Mouse (Mus musculus) left cerebral cortex, postnatal 25 days (tissue): Measurements from ENCODE around the gene Gphb5. TPM values are rescaled to one million over a fixed set of nuclear protein-coding genes. Genes with fewer than 3 reads are reported as not detected.
A peak's percentile ranks its signal among the peaks of the same experiment; 100 is the strongest.

Experiments used
- DNase-seq, 2 experiments: peaks; one replicate each; pipeline ENCODE4 v3.0.0; 2022; ENCODE audit warnings: low spot score in 2 of 2, mixed read lengths in 1 of 2
- intact Hi-C: fragments of 180-260 bp; cut with DNase I; formaldehyde crosslinking; loops from one replicate; pipeline ENCODE4 v1.15.1; 2025
- total RNA-seq, 2 experiments: library from RNA; stranded (reverse); gene quantifications; 2 replicates each; pipeline ENCODE4 v1.2.3; 2021

The Gphb5 gene
- total RNA-seq, 2 experiments from 2014 or later, result not detected

DNA sequence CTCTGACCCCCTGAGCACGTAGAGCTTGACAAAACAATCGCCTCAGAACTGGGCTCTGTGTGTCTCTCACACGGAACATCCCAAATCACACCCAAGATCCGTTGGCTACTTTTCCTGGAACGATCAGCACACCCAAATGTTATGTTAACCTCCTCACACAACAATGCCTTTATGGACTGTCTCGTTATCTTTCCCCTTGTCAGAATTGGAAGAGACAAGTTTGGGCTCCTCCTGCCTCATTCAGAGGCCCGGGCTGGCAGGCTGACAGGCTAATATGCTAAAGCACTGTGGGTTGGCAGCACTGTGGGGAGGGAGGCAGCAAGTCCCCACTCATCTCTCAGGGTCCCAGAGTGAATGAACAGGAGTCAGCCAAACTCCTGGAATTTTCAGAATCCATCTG, 19.5 kb downstream of the Gphb5 start:
- DNase-seq, result no peak
- intact Hi-C loops, result no loop called here

- intact Hi-C loops, result no loop called here
- no peak for DNase-seq
Observed at GRCm38 (mm10) chr12:75396616-75397015, 20.0 kb downstream of the Gphb5 start.

DNA sequence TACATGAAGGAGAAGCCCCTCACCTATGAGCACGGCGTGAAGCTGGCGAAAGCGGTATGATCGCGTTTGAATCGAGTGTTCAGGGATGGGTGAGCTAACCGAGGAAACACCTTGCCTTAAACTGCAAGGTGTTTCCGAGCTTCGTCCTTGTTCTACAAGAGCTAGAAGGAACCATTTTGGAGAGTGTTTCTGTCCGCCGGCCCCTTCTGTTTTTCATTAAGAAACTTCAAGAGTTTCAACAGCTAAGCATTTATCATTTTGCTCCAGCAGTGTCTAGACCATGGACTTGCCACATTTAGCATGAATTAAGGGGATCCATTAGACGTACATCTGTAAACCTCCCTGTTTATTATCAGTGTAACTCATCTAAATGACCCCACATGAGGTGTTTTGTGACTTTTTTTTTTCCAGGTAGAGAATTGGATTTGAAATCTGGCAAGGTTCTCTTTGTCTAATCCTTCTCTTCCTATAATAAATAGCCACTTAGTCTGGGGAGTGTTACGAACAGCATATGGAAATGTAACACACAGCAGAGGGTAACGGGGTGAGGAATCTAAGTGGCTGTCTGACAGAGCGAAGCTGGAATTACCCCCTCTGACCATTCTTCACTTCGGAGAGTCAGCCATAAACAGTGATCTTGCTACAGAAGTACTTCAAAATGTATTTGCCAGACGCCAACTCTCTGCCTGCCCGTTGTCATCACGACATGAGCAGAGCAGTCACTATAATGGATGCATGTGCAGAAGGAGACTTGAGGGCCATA, 22.4 kb downstream of the Gphb5 start:
- no peak for DNase-seq
- intact Hi-C loops, result loop anchor here (5.0 kb wide), 1 partner anchor 112 kb away; no protein-coding TSS in a partner anchor

- intact Hi-C loops, result loop anchor here (5.0 kb wide), 1 partner anchor 109 kb away; no protein-coding TSS in a partner anchor
- DNase-seq, result no peak
Observed at GRCm38 (mm10) chr12:75391526-75391925, 25.1 kb downstream of the Gphb5 start.

DNA sequence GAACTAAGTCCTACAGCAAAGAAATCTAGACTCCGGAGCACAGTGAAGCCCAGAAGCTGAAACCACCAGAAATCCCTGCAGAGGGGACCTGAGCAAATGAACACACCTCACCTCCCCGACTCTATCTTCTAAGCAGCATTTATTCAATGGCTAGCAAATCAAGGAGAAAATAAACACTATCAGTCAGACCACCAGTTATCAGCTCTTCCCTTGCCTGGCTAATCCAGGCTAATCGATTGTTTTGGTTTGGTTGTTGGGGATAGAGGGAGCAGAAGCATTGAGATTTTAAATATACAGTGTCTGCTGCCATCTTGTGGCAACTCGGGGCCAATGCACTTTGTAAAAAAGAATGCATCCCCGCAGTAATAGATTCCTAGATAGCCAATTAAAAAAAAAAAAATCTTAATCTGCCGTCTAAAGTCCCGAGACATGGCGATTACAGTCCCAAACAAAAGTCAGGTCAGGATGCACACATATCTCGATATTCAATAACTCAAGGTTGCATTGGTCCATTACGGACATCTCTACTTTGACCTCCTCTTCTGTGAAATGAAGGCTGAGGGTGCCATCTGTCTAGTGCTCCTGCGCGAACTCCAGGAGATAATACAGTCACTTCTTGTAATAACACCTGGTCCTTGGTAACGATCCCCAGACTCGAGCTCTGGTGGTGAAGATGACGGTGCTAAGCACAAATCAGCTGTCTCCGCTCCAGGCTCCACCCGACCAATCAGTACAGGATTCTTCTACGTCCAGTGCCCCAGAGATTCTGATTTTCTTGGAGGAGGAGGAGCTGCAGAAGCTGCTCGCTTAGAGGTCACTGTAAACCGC, 27.1 kb downstream of the Gphb5 start:
- intact Hi-C loops, result loop anchor here (5.0 kb wide), 3 partner anchors 107 to 1067 kb away; no protein-coding TSS in a partner anchor
- DNase-seq, result peak; percentile 75 to 78

- intact Hi-C loops, result loop anchor here (5.0 kb wide), 2 partner anchors 206 to 1066 kb away; no protein-coding TSS in a partner anchor
- no peak for DNase-seq
Observed at GRCm38 (mm10) chr12:75388521-75388920, 28.1 kb downstream of the Gphb5 start.

GRCm38 (mm10) chr12:75387846-75388245, 28.7 kb downstream of the Gphb5 start:
- DNase-seq, result no peak
- intact Hi-C loops, result loop anchor here (5.0 kb wide), 2 partner anchors 206 to 1066 kb away; no protein-coding TSS in a partner anchor

DNA sequence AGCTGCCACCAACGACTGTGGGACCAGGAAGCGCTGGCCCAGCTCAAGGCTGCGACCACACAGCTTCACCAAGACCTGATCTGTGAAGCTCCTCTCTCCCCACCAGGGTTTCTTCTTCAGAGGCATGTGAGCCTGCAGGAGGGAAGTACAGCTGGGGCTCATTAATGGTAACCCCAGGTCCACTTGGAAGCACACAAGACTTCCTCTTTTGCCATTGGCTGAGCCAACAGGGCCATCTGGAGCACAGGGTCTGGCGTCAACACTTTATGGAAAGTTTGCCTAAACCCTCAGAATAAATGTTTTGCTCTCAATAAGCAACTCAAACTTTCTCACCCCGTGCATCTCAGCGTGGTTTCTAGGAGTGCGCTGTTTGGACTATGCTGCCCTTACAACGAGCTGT, 29.4 kb downstream of the Gphb5 start:
- intact Hi-C loops, result loop anchor here (5.0 kb wide), 2 partner anchors 205 to 1065 kb away; no protein-coding TSS in a partner anchor
- no peak for DNase-seq

- no peak for DNase-seq
- intact Hi-C loops, result loop anchor here (5.0 kb wide), 2 partner anchors 204 to 1064 kb away; no protein-coding TSS in a partner anchor
Observed at GRCm38 (mm10) chr12:75386731-75387130, 29.9 kb downstream of the Gphb5 start.

GRCm38 (mm10) chr12:75376126-75376525, 40.5 kb downstream of the Gphb5 start:
- DNase-seq, result no peak
- intact Hi-C loops, result no loop called here

GRCm38 (mm10) chr12:75375060-75375459, 41.5 kb downstream of the Gphb5 start:
- intact Hi-C loops, result no loop called here

GRCm38 (mm10) chr12:75374437-75374836, 42.1 kb downstream of the Gphb5 start:
- peak in 1 of 2 experiments; percentile 64 for DNase-seq
- intact Hi-C loops, result no loop called here

More at GRCm38 (mm10) chr12:75375060-75375459, 41.5 kb downstream of the Gphb5 start:
- no peak for DNase-seq

DNA sequence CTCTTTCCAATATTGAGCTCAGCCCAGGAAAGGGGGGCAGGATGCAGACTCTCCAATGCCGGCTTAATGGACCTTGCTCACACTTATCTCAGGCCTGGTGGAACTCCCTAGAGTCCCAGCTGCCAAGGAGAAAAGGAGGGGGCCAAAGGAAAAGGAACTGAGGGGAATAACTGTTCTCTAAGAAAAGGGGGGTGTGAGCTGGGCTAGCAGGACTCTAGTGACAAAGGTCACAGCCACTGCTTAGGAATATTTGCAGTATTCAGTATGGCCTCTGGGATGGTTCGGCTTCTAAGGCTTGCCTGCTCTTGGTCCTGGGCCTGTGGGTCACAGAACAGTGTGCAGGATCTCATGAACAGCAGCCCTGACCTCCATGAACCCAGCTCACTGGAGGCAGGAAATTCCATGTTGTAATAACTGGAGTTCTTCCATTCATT, 47.1 kb downstream of the Gphb5 start:
- DNase-seq, result no peak
- intact Hi-C loops, result no loop called here

GRCm38 (mm10) chr12:75368527-75368926, 48.1 kb downstream of the Gphb5 start:
- DNase-seq, result no peak
- intact Hi-C loops, result no loop called here

- intact Hi-C loops, result no loop called here
- no peak for DNase-seq
Observed at GRCm38 (mm10) chr12:75367371-75367770, 49.2 kb downstream of the Gphb5 start.

- intact Hi-C loops, result no loop called here
- no peak for DNase-seq
Observed at GRCm38 (mm10) chr12:75365621-75366124, 50.9 kb downstream of the Gphb5 start.

- no peak for DNase-seq
- intact Hi-C loops, result no loop called here
Observed at GRCm38 (mm10) chr12:75364416-75364815, 52.2 kb downstream of the Gphb5 start.

DNA sequence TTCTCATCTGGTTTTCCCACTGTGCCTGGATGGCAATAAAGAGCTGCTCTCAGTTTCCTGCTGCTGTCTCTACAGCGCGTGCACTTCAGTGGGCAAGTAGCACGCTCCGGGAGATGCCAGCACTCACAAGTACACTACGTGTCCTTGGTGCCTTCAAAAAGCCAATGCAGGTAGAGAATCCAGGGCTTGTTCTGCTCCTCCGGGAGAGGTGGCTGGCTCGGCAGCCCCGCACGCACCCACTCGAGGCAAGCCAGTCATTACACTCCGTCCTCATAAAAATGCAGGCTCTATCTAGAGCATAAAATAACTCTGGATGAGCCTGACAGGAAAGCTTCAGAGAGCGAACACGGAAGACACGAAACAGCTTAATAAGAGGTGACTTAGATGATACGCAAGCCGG, 54.1 kb downstream of the Gphb5 start:
- no peak for DNase-seq
- intact Hi-C loops, result no loop called here
